Mouse (Mus musculus) ES-E14 (cell line): ENCODE data around the gene 2310011J03Rik. TPM values are rescaled to one million over a fixed set of nuclear protein-coding genes. Genes with fewer than 3 reads are reported as not detected.
"Not testable (repeated sequence)": the region's sequence is repeated elsewhere in the genome, so short reads cannot be mapped to it uniquely, and the experiment has no call there.

Source experiments
- DNase-seq: peaks from one replicate; pipeline ENCODE4 v3.0.0-alpha.2; 2013; ENCODE audit warnings: low read depth, low spot score
- H3K27ac ChIP-seq: 2 replicates; pipeline ENCODE4 v1.5.1; 2012; ENCODE audit warnings: low read depth, mild to moderate bottlenecking, low read length, moderate library complexity, mixed read lengths; ENCODE audit not compliant: poor library complexity, insufficient read depth, severe bottlenecking
- H3K36me3 ChIP-seq: 2 replicates; pipeline ENCODE4 v1.6.1; 2012; ENCODE audit warnings: mild to moderate bottlenecking, low read length, moderate library complexity, mixed read lengths; ENCODE audit not compliant: control insufficient read depth, poor library complexity, insufficient read depth, severe bottlenecking
- H3K4me1 ChIP-seq, 2 experiments: fragments of 150-350 bp in 1 of 2; sonication (generic) in 1 of 2; 2 replicates each; pipeline ENCODE4 v1.6.1; 2012; ENCODE audit warnings: low read length in 2 of 2, mild to moderate bottlenecking in 1 of 2, mixed read lengths in 1 of 2; ENCODE audit not compliant: control insufficient read depth in 2 of 2, insufficient read depth in 2 of 2, poor library complexity in 1 of 2
- H3K4me3 ChIP-seq, 2 experiments: fragments of 150-350 bp in 1 of 2; sonication (generic) in 1 of 2; 2 replicates each; pipeline ENCODE4 v1.5.1; 2012; ENCODE audit warnings: low read length in 2 of 2, low read depth in 1 of 2, mild to moderate bottlenecking in 1 of 2, mixed read lengths in 1 of 2; ENCODE audit not compliant: insufficient read depth in 1 of 2, poor library complexity in 1 of 2, severe bottlenecking in 1 of 2
- H3K9ac ChIP-seq: 2 replicates; pipeline ENCODE4 v1.6.1; 2012; ENCODE audit warnings: low read depth, mild to moderate bottlenecking, low read length, mixed read lengths; ENCODE audit not compliant: poor library complexity, insufficient read depth, severe bottlenecking
- H3K9me3 ChIP-seq: fragments of 150-350 bp; sonication (generic); 2 replicates; pipeline ENCODE4 v1.6.1; 2012; ENCODE audit warnings: low read depth, mild to moderate bottlenecking, low read length; ENCODE audit not compliant: control insufficient read depth, insufficient read depth
- CHD2 ChIP-seq: IDR thresholded peaks from 2 replicates; pipeline ENCODE4 v1.6.1; 2014; ENCODE audit warnings: mild to moderate bottlenecking, low read depth, low read length, inconsistent platforms
- HCFC1 ChIP-seq: IDR thresholded peaks from 2 replicates; pipeline ENCODE4 v1.6.1; 2012; ENCODE audit warnings: low read length, inconsistent platforms, borderline replicate concordance; ENCODE audit not compliant: insufficient read depth
- MAFK ChIP-seq: IDR thresholded peaks from 2 replicates; pipeline ENCODE4 v1.6.1; 2014; ENCODE audit warnings: mild to moderate bottlenecking, low read depth, low read length, inconsistent platforms; ENCODE audit not compliant: insufficient read depth
- ZC3H11A ChIP-seq: IDR thresholded peaks from 2 replicates; pipeline ENCODE4 v1.6.1; 2012; ENCODE audit warnings: low read depth, mild to moderate bottlenecking, inconsistent platforms, low read length, borderline replicate concordance
- ZNF384 ChIP-seq: IDR thresholded peaks from 2 replicates; pipeline ENCODE4 v1.6.1; 2012; ENCODE audit warnings: low read depth, low read length, inconsistent platforms
- in situ Hi-C, 2 experiments: fragments of 600-800 bp; cut with MboI; formaldehyde crosslinking; loops; one replicate each; pipeline ENCODE4 v1.15.1; 2025; ENCODE audit warnings: low sequenced_read_pairs in 2 of 2, inconsistent platforms in 1 of 2; ENCODE audit not compliant: unreplicated experiment in 2 of 2
- total RNA-seq: library from RNA; depleted of rRNA; stranded (reverse); fragments of 300-350 nt; gene quantifications from 2 replicates; pipeline ENCODE4 v1.2.3, GENCODE M21; 2012

The 2310011J03Rik gene
- total RNA-seq, 1 experiment, result 33.4 TPM

DNA sequence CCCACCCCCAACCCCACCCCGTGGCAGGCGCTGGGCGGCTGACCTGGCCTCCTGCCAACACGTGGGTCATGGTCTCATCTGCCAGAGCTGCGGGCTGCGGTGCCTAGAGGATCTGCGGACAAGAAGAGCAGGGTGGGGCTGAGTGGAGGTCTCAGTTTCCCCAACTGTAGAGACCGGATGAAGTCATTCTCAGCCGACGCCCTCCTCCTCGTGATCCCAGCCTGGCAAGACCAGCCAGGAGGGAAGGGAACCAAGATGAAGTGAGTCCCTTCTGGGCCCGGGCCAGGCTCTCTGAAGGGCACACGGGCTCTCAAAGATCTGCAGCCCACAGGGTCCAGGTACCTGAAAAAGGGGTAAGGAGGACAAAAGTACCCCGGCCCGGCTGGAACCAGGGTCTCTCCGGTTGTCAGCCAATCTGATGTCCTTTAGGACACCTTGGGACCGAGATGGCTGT is 27.2 kb upstream of the 2310011J03Rik start:
- TF ChIP-seq HCFC1 (no peak), CHD2 (no peak), ZNF384 (no peak), MAFK (no peak), ZC3H11A (no peak)
- Histone ChIP-seq H3K4me3 (peak overlapping the region; percentile 63 to 68), H3K27ac (no peak overlapping the region), H3K9ac (peak overlapping the region; percentile 52; the same call in 1 of the 2 replicates), H3K9me3 (no peaks in the 10 kb centered on the region), H3K4me1 (peaks cover 2 to 27% of the 10 kb centered on the region in 2 experiments; a peak in 3 of 4 replicates), H3K36me3 (no peaks in the 10 kb centered on the region)
- DNase-seq, result no peak
- in situ Hi-C loops, result no loop called here

DNA sequence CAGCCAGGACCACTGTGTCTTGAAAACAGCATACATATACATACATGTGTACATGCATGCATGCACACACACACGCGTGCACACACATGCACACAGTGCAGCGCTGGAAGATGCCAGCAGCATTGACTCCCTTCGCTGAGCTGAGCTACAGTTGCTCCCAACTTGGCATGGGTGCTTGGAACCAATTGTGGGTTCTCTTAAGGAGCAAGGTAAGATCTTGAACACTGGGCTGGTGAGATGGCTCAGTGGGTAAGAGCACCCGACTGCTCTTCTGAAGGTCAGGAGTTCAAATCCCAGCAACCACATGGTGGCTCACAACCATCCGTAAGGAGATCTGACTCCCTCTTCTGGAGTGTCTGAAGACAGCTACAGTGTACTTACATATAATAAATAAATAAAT is 25.6 kb upstream of the 2310011J03Rik start:
- H3K4me3 ChIP-seq, DNase-seq, H3K9ac ChIP-seq, in situ Hi-C loops, H3K9me3 ChIP-seq, H3K27ac ChIP-seq, H3K36me3 ChIP-seq: not testable (repeated sequence)
- H3K4me1 ChIP-seq, result peaks cover 2 to 35% of the 10 kb centered on the region in 2 experiments; a peak in 3 of 4 replicates

DNA sequence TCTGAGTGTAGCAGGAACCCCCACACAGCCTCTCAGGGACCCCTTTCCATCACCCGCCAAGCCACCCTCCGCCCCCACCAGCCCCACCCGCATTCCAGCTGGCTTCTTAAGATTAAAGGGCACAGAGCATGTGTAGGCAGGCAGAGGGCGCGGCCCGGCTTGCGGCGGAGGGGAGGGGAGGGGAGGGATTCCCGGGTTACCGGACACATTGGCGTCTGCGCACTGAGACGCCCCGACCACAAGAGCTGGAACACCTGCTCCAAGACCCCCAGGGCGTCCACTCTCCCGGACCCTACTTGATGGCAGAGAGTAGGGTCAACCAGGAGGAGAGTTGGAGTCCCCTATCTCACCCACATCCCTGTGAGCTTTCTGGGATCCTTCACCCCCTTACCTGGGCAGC is 24.8 kb upstream of the 2310011J03Rik start:
- Histone ChIP-seq H3K4me3 (peak overlapping the region; percentile 13 to 31; a peak in 2 of 4 replicates), H3K36me3 (no peaks in the 10 kb centered on the region), H3K27ac (no peak overlapping the region), H3K9ac (peak overlapping the region; percentile 33; the same call in 1 of the 2 replicates), H3K4me1 (peaks cover 2 to 39% of the 10 kb centered on the region in 2 experiments; a peak in 3 of 4 replicates), H3K9me3 (no peaks in the 10 kb centered on the region)
- no peak for DNase-seq
- in situ Hi-C loops, result no loop called here
- TF ChIP-seq HCFC1 (no peak), ZC3H11A (no peak), MAFK (no peak), CHD2 (no peak), ZNF384 (no peak)

DNA sequence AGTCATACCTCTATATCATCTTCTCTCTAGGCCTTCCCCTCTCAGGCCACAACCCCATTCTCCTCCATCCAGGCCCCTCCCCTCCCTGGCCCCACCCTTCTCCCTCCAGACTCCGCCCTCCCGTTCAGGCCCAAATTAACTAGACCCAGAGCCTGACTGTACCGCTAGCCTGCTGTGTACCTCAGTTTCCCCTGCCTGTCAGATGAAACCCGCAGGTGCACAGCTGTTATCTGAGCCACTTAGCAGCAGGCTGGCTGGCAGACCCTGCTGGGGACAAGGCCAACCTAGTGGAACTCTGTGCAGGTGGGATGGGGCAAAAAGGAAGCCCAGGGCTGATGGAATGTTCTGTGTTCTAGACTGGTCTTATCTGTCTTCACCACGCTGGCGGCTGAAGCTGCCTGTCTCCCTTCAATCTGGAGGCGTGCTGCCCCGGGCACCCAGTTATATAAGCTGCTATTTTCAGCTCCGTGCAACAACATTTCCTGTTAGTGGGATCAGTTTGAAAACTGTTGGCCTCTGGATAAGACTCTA is 23.9 kb upstream of the 2310011J03Rik start:
- in situ Hi-C loops, result no loop called here
- H3K4me1 ChIP-seq, result peaks cover 2 to 38% of the 10 kb centered on the region in 2 experiments; a peak in 3 of 4 replicates
- DNase-seq, result no peak
- H3K36me3 ChIP-seq, result no peaks in the 10 kb centered on the region
- H3K9ac ChIP-seq, result no peak overlapping the region
- H3K9me3 ChIP-seq, result no peaks in the 10 kb centered on the region
- TF ChIP-seq MAFK (no peak), ZC3H11A (no peak), ZNF384 (no peak), HCFC1 (no peak), CHD2 (no peak)
- H3K27ac ChIP-seq, result no peak overlapping the region
- H3K4me3 ChIP-seq, result no peak overlapping the region

- Histone ChIP-seq H3K4me3 (peak overlapping the region; percentile 21 to 30; a peak in 3 of 4 replicates), H3K4me1 (peaks cover 2 to 36% of the 10 kb centered on the region in 2 experiments; a peak in 3 of 4 replicates), H3K9me3 (no peaks in the 10 kb centered on the region), H3K27ac (no peak overlapping the region), H3K36me3 (no peaks in the 10 kb centered on the region), H3K9ac (no peak overlapping the region)
- DNase-seq, result no peak
- no peak for TF ChIP-seq ZC3H11A
- no peak for TF ChIP-seq MAFK
- in situ Hi-C loops, result no loop called here
Observed at GRCm38 (mm10) chr10:80343425-80343895, 23.1 kb upstream of the 2310011J03Rik start.
